Mouse (Mus musculus) hindbrain, embryonic 10.5 days (tissue): Measurements from ENCODE around the gene Ech1. TPM values are rescaled to one million over a fixed set of nuclear protein-coding genes. Genes with fewer than 3 reads are reported as not detected.

Experiments
- DNase-seq: peaks from one replicate; pipeline ENCODE4 v3.0.0-alpha.2; 2017; ENCODE audit warnings: low spot score
- H3K27ac ChIP-seq: fragments of 300-500 bp; sonication (generic); 2 replicates; pipeline ENCODE4 v1.5.1; 2016; ENCODE audit warnings: mild to moderate bottlenecking, moderate library complexity
- H3K27me3 ChIP-seq: fragments of 300-500 bp; sonication (generic); 2 replicates; pipeline ENCODE4 v1.6.1; 2016; ENCODE audit warnings: mild to moderate bottlenecking; ENCODE audit not compliant: poor library complexity, insufficient read depth, severe bottlenecking
- H3K36me3 ChIP-seq: fragments of 300-500 bp; sonication (generic); 2 replicates; pipeline ENCODE4 v1.6.1; 2016; ENCODE audit warnings: mild to moderate bottlenecking, moderate library complexity
- H3K4me1 ChIP-seq: fragments of 300-500 bp; sonication (generic); replicated peaks from 2 replicates; pipeline ENCODE4 v1.6.1; 2016; ENCODE audit warnings: mild to moderate bottlenecking
- H3K4me3 ChIP-seq: fragments of 300-500 bp; sonication (generic); 2 replicates; pipeline ENCODE4 v1.5.1; 2016; ENCODE audit warnings: mild to moderate bottlenecking, moderate library complexity
- H3K9me3 ChIP-seq: fragments of 300-500 bp; sonication (generic); 2 replicates; pipeline ENCODE4 v1.6.1; 2016; ENCODE audit warnings: mild to moderate bottlenecking, moderate library complexity
- WGBS: fragments of 180-500 bp; shearing (Covaris S2); methylation state at CpG from one replicate; pipeline ENCODE4 v1.1.7; 2016; 5-methylcytosine and 5-hydroxymethylcytosine counted together
- polyA plus RNA-seq: library from polyadenylated mRNA; unstranded; fragments of >200 nt; fragmentation: Nextera tagmentation; extraction: Ambion mirVana; gene quantifications from 2 replicates; pipeline ENCODE4 v1.2.1, GENCODE M21; 2016

The Ech1 gene
- polyA plus RNA-seq, 1 experiment from 2014 or later = 93.3 TPM

DNA sequence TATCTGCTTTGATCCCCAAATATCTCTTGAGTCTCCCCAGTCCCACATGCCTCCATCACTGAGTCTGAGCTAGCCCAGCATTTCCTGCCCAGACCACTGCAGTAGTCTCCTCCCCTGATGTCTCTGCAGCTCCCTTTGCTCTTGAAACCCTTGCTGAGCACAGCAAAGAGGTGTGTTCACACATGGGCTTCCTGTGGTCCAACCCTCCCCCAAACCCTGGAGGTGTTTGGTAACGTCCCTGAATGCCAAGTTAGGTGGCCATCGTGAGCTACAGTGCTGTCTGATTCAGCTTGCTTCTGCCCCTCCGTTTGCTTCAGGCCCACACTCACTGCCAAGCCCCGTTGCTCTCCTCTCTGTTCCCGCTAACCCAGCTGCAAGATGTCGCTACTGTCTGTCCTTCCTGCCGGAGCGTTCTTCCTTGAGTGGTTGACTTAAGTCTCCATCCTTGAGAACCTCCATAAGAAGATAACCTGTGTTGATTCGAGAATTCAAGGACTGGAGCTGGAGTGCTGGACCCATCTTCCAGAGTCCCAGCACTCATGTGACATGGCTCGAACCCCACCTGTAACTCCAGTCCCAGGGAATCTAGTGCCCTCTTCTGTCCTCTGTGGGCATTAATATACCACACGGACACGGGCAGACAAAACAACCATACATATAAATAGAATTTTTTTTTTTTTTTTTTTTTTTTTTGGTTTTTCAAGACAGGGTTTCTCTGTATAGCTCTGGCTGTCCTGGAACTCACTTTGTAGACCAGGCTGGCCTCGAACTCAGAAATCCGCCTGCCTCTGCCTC, 32.4 kb upstream of the Ech1 start:
- no peak for DNase-seq
- 80% methylated on average over 14 of the region's 14 CpGs for WGBS
- Histone ChIP-seq H3K4me3 (no peak overlapping the region), H3K27me3 (peaks cover 9% of the 10 kb centered on the region; the same call in 1 of the 2 replicates), H3K36me3 (peaks cover 8% of the 10 kb centered on the region; the same call in 1 of the 2 replicates), H3K9me3 (no peaks in the 10 kb centered on the region), H3K27ac (no peak overlapping the region), H3K4me1 (peaks cover 38% of the 10 kb centered on the region)

DNA sequence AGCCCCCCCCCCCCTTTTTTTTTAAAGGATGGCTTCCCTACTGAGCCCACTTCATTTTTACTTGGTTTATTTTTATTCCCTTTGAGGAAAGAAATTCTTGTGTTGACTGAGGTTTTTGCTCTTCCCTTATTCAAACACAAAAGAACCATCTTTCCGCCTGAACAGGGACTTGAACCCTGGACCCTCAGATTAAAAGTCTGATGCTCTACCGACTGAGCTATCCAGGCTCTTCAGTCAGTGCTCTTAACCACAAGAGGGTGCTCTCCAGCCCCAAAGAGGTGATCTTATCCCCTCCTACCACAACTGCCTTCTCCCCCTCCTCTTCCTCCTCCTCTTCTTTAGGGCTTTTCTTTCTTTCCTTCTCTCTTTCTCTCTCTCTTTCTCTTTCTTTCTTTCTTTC, 31.2 kb upstream of the Ech1 start:
- H3K27ac ChIP-seq = no peak overlapping the region
- H3K4me3 ChIP-seq = no peak overlapping the region
- 37% methylated on average over 2 of the region's 2 CpGs for WGBS
- peaks cover 37% of the 10 kb centered on the region for H3K4me1 ChIP-seq
- no peaks in the 10 kb centered on the region for H3K9me3 ChIP-seq
- H3K27me3 ChIP-seq = peaks cover 9% of the 10 kb centered on the region; the same call in 1 of the 2 replicates
- no peaks in the 10 kb centered on the region for H3K36me3 ChIP-seq
- no peak for DNase-seq

DNA sequence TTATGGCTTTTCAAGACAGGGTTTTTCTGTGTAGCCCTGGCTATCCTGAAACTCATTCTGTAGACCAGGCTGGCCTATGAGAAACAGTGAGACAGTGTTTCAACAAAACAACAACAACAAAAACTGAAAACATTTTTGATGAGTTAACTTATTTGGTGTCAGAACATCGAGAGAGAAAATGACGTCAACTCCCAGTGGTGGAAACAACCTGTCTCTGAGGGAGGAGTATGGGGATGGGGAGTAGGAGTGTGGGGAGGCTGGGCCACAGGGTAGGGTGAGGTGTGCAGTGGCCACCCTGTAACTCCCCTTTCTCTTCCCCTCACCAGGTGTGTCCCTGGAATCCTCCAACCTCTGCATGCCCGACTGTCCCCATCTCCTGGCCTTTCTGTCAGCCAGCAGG, 30.5 kb upstream of the Ech1 start:
- Histone ChIP-seq H3K27me3 (peaks cover 9% of the 10 kb centered on the region; the same call in 1 of the 2 replicates), H3K36me3 (no peaks in the 10 kb centered on the region), H3K4me3 (no peak overlapping the region), H3K9me3 (no peaks in the 10 kb centered on the region), H3K27ac (no peak overlapping the region), H3K4me1 (peaks cover 31% of the 10 kb centered on the region)
- whole genome bisulfite sequencing = 86% methylated on average over 3 of the region's 3 CpGs
- no peak for DNase-seq

DNA sequence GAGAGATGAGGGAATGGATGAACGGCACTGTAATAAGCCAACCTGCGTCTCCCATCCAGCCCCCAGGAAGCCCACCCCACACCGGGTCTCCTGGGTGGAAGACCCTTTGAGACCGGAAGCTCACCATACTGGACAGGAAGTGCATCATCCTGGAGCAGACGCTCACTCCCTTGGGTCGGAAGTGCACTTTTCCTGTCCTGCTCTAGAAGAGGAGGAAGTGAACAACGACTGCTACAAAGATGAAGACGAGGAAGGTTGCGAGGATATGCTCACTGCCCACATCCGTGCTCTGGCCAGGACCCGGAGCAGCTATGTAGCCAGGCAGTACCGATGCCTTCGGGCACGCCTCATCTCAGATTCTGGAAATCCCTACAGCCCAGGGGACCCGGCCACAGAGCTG, 29.2 kb upstream of the Ech1 start:
- DNase-seq = no peak
- Histone ChIP-seq H3K4me1 (peaks cover 17% of the 10 kb centered on the region), H3K27ac (peak overlapping the region; percentile 84), H3K27me3 (peaks cover 9% of the 10 kb centered on the region; the same call in 1 of the 2 replicates), H3K9me3 (no peaks in the 10 kb centered on the region), H3K4me3 (peak overlapping the region; percentile 44; the same call in 1 of the 2 replicates), H3K36me3 (no peaks in the 10 kb centered on the region)
- WGBS = 81% methylated on average over 15 of the region's 15 CpGs

DNA sequence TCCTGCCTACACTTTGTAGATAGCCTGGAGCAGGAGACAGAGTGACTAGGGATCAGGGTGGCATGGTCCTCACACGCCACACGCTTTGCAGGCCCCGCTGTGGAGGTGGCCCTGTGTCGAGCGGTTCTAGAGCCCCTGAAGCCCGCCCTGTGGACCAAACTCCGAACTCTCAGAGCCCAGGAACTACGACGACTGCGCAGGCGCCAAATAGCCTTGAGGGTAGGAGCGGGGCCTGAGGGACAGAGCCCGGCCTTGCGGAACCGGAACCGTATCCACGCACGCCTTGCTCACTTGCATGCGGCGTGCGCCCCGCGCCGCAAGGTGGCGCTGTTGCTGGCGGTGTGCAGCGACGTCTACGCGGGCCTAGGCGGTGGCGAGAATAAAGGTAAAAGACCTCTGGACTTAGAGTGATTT, 28.4 kb upstream of the Ech1 start:
- Histone ChIP-seq H3K4me3 (peak overlapping the region; percentile 44), H3K4me1 (peaks cover 18% of the 10 kb centered on the region), H3K27me3 (peaks cover 9% of the 10 kb centered on the region; the same call in 1 of the 2 replicates), H3K27ac (peak overlapping the region; percentile 84), H3K9me3 (no peaks in the 10 kb centered on the region), H3K36me3 (no peaks in the 10 kb centered on the region)
- DNase-seq = peak; percentile 74
- 19% methylated on average over 32 of the region's 32 CpGs for WGBS

DNA sequence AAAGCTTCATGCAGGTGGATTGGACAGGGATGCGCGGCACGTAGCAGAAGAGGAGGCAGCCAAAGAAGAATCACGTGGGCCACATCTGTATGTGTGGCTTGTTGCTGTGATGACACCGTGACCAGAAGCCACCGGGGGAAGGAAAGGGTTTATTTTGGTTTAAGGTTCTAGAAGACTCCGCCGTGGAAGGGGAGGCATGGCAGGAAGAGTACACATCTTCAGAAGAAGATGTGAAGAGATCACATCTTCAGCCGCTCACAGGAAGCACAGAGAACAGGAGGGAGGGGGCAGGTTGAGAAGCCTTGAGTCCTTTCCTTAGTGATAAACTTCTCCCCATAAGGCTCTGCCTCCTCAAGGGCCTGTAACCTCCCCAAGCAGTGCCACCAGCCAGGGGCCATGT, 25.0 kb upstream of the Ech1 start:
- H3K36me3 ChIP-seq = no peaks in the 10 kb centered on the region
- DNase-seq = no peak
- H3K9me3 ChIP-seq = no peaks in the 10 kb centered on the region
- H3K27ac ChIP-seq = no peak overlapping the region
- WGBS = 92% methylated on average over 9 of the region's 9 CpGs
- no peak overlapping the region for H3K4me3 ChIP-seq
- H3K27me3 ChIP-seq = peaks cover 6% of the 10 kb centered on the region; the same call in 1 of the 2 replicates
- peaks cover 41% of the 10 kb centered on the region for H3K4me1 ChIP-seq

DNA sequence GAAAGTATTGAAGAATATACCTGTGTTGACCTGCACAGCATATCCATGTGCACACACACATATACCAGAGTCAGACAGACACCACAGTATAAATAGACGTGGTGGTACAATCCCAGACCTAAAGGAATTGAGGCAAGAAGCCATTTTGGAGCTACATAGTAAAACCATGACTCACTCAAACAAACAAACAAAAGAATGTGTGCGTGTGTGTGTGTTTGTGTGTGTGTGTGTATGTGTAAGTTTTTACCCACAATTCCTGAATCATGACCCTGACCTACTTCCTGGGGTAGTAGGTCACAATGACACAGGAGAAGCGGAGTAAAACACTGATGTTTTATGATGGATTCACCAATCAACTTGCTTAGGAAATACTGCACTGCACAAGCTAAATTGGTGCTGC, 23.6 kb upstream of the Ech1 start:
- peak overlapping the region; percentile 87 for H3K27ac ChIP-seq

DNA sequence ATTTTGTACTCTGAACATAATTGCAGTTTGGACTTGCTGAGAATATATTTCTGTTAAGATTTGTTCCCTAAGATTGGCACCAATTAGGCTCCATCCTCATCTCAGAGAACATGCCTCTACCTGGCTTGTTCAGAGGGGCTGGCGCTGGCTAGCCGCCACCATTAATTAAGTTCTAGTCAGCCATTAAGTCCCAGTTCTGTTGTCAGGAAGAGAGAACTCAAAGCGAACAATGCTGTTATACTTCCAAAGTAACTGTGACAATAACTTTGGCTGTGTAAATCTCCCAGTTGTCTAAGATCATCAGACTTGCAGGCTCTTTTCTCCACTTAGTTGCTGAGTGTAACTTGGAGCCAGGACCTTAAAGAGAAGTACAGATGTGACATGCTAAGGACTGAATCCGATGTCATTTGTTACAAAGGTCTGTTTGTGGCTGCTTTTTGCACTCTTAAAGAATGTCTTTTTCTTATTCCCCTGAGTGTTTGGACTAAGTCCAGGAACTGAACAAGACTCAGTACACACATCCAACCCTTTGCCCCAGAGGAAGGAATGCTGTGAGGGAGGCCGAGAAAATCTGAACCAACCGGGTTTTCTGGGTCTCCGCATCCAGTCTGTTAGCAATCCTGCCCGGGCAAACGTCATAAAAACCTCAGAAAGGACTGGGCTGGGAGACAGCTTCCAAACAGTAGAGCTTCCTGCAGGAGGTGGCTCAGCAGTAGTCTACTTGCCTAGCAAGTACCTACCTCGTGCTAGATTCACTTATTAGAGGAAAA, 22.9 kb upstream of the Ech1 start:
- peak overlapping the region; percentile 87 for H3K27ac ChIP-seq

More for the DNA sequence above, 23.6 kb upstream of the Ech1 start:
- Histone ChIP-seq H3K9me3 (no peaks in the 10 kb centered on the region), H3K4me3 (no peak overlapping the region), H3K36me3 (no peaks in the 10 kb centered on the region), H3K4me1 (peaks cover 49% of the 10 kb centered on the region), H3K27me3 (no peaks in the 10 kb centered on the region)
- 78% methylated on average over 3 of the region's 3 CpGs for WGBS
- no peak for DNase-seq

DNA sequence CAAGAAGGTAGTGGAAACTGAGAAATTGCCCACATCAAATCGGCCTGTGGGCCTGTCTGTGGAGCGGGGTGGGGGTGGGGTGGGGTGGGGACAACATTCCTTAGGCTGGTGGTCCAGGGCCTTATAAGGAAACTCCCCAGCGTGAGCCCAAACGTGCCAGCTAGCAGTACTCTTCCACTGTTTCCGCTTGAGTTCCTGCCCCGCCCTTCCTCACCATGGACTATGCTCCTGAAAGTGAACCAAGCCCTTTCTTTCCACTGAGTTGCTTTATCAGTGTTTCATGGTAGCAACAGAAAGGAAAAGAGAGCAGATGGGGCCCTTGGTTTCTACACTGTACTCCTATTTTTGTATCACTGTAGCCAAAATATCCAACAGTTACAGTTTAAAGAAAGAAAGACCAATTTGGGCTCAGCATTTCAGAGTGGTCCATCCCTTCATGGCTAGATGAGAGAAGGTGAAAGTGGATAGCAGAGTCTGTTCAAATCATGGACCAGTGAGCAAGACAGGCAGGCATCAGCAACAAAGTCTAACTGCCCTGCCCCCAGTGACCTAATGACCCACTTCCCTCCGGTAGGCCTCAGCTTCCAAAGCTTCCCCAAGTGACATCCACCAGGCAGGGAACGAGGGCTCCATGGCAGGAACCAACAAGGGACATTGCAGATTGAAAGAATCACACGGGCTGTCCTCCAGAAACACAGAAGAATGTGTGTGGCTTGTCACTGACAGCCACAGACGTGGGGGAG, 22.0 kb upstream of the Ech1 start:
- H3K9me3 ChIP-seq = no peaks in the 10 kb centered on the region
- H3K4me3 ChIP-seq = peak overlapping the region; percentile 28
- 2% methylated on average over 10 of the region's 10 CpGs for WGBS
- peak; percentile 60 for DNase-seq
- no peaks in the 10 kb centered on the region for H3K27me3 ChIP-seq
- peaks cover 49% of the 10 kb centered on the region for H3K4me1 ChIP-seq
- peak overlapping the region; percentile 87 for H3K27ac ChIP-seq
- no peaks in the 10 kb centered on the region for H3K36me3 ChIP-seq

More for the DNA sequence above, 22.9 kb upstream of the Ech1 start:
- peak; percentile 46 for DNase-seq
- 32% methylated on average over 10 of the region's 10 CpGs for WGBS
- H3K4me1 ChIP-seq = peaks cover 43% of the 10 kb centered on the region
- 0 out of 2 replicates have a peak overlapping the region, but pooled peaks have one; percentile 28 for H3K4me3 ChIP-seq
- no peaks in the 10 kb centered on the region for H3K9me3 ChIP-seq
- H3K36me3 ChIP-seq = no peaks in the 10 kb centered on the region
- no peaks in the 10 kb centered on the region for H3K27me3 ChIP-seq

DNA sequence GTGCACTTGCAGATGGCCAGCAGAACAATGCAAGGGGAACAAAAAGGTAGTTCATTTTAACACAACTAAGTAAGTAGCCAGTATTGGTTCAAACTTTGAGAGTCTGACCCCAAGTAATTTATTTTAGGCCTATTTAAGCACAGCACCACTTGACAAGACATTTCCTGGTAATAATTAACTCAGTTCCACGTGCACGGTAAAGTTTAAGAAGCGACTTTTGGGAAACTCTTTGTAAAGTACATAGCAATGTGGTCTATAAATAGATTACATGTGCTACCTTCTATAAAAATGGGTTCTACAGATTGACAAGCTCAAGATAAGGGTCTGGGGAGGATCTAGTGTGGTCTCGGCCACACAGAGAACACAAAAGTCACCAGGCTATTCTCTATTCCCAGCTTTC, 21.3 kb upstream of the Ech1 start:
- Histone ChIP-seq H3K27me3 (no peaks in the 10 kb centered on the region), H3K9me3 (no peaks in the 10 kb centered on the region), H3K4me1 (peaks cover 52% of the 10 kb centered on the region), H3K27ac (peak overlapping the region; percentile 87), H3K36me3 (no peaks in the 10 kb centered on the region), H3K4me3 (0 out of 2 replicates have a peak overlapping the region, but pooled peaks have one; percentile 28)
- 70% methylated on average over 4 of the region's 4 CpGs for WGBS
- DNase-seq = no peak

DNA sequence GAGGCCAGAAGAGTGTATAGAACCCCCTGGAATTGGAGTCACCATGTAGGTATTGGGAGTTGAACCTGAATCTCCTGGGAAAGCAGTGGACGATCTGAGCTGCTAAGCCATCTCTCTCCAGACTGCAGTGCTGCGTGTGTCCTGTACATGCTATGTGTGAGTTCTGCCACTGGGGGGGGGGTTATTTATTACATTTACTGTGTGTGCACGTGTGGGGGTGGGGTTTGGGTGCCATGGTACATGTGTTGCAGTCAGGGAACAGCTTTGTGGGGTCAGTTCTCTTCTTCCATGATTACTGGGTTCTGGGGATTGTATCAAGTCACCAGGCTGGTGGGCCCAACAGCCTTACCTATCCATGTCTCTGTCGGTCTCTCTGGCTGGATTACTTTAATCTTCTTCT, 18.1 kb upstream of the Ech1 start:
- no peaks in the 10 kb centered on the region for H3K9me3 ChIP-seq
- no peaks in the 10 kb centered on the region for H3K27me3 ChIP-seq
- no peak overlapping the region for H3K27ac ChIP-seq
- H3K4me1 ChIP-seq = peaks cover 55% of the 10 kb centered on the region
- no peak for DNase-seq
- no peak overlapping the region for H3K4me3 ChIP-seq
- H3K36me3 ChIP-seq = peaks cover 4% of the 10 kb centered on the region
- WGBS = 84% methylated on average over 4 of the region's 4 CpGs

DNA sequence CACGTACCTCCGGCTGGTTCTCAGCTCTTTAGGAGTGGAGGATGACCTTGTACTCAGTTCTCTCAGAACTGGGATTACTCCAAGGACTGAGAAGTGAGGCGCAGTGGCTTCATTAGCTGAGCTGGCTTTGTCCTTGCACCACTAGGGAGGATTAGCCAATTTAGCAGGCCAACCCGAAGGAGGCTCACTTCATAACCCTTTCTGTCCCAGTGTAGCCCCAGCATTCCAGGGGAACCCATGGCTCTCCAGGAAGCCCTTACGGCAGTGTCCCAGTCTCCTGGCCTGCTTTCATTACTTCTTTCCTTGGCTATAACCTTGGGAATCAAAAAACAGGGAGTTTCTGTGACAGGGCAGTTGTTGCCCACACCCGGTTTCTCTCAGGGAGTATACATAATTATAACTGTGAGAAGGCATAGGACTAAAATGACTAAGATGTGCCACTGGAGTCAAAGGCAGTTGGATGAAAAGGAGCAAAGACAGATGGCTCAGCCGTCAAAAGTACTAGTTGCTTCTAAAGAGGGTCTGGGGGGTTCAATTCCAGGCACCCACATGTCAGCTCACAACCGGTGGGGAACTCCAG, 17.3 kb upstream of the Ech1 start:
- Histone ChIP-seq H3K36me3 (peaks cover 13% of the 10 kb centered on the region), H3K4me3 (peak overlapping the region; percentile 87), H3K4me1 (peaks cover 55% of the 10 kb centered on the region), H3K27me3 (no peaks in the 10 kb centered on the region), H3K9me3 (no peaks in the 10 kb centered on the region), H3K27ac (peak overlapping the region; percentile 100)
- 51% methylated on average over 8 of the region's 8 CpGs for WGBS
- no peak for DNase-seq
